Mouse (Mus musculus) leukemia stem cell, adult 10-12 weeks (primary cell): ENCODE data around the gene Prkd1. TPM values are rescaled to one million over a fixed set of nuclear protein-coding genes. Genes with fewer than 3 reads are reported as not detected.

Experiments used
- polyA plus RNA-seq: library from polyadenylated mRNA; stranded (reverse); fragments of >175 nt; gene quantifications from 2 replicates; pipeline ENCODE4 v1.2.3, GENCODE M21; 2012; ENCODE audit warnings: low replicate concordance

The Prkd1 gene
- polyA plus RNA-seq, result not detected in 2 replicates

DNA sequence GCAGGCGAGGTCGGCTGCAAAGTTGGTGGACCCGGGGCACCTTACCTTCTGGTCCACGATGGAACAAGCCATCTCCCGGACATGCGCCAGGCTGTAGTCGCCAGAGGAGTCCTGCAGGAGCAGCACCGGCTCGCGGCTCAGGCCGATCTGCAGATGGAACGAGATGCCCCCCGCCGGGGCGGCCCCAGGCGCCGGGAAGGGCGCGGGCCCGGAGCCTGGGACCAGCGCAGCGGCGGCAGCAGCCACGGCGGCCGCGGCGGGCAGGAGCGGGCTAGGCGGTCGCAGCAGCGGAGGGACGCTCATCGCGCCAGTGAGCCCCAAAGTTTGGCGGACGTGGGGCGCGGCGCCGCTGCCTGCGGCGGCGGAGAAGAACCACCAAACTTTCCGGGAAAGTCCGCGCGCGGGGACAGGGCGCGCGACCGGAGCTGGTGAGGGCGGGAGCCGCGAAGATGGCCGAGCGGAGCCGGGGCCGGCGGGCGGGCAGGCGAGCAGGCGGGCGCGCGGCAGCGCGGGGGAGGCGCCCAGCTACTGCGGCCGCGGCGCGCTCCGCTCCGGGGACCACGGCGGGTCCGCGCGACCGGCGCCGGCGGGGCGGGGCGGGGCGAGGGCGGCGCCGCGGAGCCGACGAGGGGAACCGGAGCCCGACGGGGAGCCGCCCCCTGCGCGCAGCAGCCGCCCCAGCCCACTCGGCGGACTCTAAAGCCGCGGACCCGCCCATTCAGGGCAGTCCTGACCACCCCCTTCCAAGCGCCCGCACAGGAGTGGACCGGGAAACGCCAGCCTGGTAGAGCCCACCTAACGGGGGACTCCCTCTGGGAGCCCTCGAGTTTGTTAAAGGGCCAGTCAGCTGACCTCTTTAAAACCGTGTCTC lies at the start of gene Prkd1:
Gene Prkd1, minus strand, starts transcription at position 428 of the 871 bp plus-strand sequence.

